Comparison of ENCODE assay signal across 19 mouse cellular contexts in the genomic region with DNA sequence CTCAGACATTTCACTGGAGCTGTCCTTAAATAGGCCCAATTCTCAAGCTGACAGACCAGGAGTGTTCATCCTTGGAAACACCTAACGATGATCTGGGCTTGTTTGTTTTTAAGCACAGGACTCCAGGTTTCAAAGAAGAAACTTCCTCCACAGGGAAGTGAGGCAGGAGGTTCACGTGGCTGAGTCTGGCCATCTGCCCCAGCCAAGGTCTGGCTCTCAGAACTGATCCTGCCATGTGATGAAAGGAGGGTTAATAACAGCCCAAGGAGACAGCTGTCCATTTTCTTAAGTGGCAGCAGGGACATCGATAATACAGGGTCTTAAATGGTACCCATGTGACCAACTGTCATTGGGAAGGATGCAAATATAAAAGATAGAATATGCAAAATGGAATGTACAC. TPM values are rescaled to one million over a fixed set of nuclear protein-coding genes. Genes with fewer than 3 reads are reported as not detected.
DNase-seq lines count a peak whose midpoint lies in the region; ATAC-seq lines count a peak whose summit lies in the region.
"Had no signal": no experiment of that assay in that cellular context is flagged by ENCODE, and none has a peak within 500 bp of the region (broad histone marks: within the 10 kb centered on the region; RNA-seq: fewer than 3 reads in every experiment).

No protein-coding gene starts in this region.

- H3K4me1 ChIP-seq in neural tube, embryonic 11.5 days (ENCODE audit: control insufficient read depth, insufficient read depth, low read length): peaks cover 20% of the 10 kb centered on the region
- peaks cover 23% of the 10 kb centered on the region for H3K4me1 ChIP-seq in neural tube, embryonic 15.5 days

- no peak overlapping the region for H3K9ac ChIP-seq in neural tube, embryonic 11.5 days (ENCODE audit: low read length)
- H3K9ac ChIP-seq in neural tube, embryonic 15.5 days (replicated peaks): no peak overlapping the region
- H3K9ac ChIP-seq: embryonic facial prominence, embryonic 13.5 days; embryonic facial prominence, embryonic 15.5 days; forebrain, embryonic 12.5 days had no signal

- no peak overlapping the region for H3K4me3 ChIP-seq in neural tube, embryonic 11.5 days (ENCODE audit: low read depth, low read length)
- H3K4me3 ChIP-seq in neural tube, embryonic 15.5 days (replicated peaks): no peak overlapping the region
- H3K4me3 ChIP-seq: embryonic facial prominence, embryonic 13.5 days; embryonic facial prominence, embryonic 15.5 days; erythroblast, embryonic 14.5 days; forebrain, embryonic 10.5 days; forebrain, embryonic 12.5 days had no signal

- peaks cover 13% of the 10 kb centered on the region for H3K36me3 ChIP-seq in neural tube, embryonic 11.5 days (ENCODE audit: control insufficient read depth, insufficient read depth, low read length)
- peaks cover 46% of the 10 kb centered on the region for H3K36me3 ChIP-seq in neural tube, embryonic 15.5 days

- no peak for ATAC-seq in neural tube, embryonic 11.5 days (ENCODE audit: insufficient read depth, low FRiP score, low TSS enrichment)
- no peak for ATAC-seq in neural tube, embryonic 15.5 days (ENCODE audit: low FRiP score)
- ATAC-seq: forebrain, embryonic 14.5 days; forebrain, embryonic 16.5 days had no signal

- 0 out of 2 replicates have a peak overlapping the region, but pooled peaks have one; percentile 34 for H3K27ac ChIP-seq in neural tube, embryonic 11.5 days (ENCODE audit: low read depth, low read length)
- H3K27ac ChIP-seq in neural tube, embryonic 15.5 days (replicated peaks): no peak overlapping the region
- H3K27ac ChIP-seq: embryonic facial prominence, embryonic 13.5 days; embryonic facial prominence, embryonic 15.5 days; forebrain, embryonic 10.5 days; forebrain, embryonic 12.5 days had no signal

- H3K4me2 ChIP-seq in neural tube, embryonic 11.5 days (ENCODE audit: low read depth): no peak overlapping the region
- H3K4me2 ChIP-seq in neural tube, embryonic 15.5 days: no peak overlapping the region
- H3K4me2 ChIP-seq: embryonic facial prominence, embryonic 13.5 days; embryonic facial prominence, embryonic 15.5 days; forebrain, embryonic 12.5 days had no signal

- H3K27me3 ChIP-seq in neural tube, embryonic 11.5 days (ENCODE audit: control insufficient read depth, insufficient read depth, low read length): peaks cover 35% of the 10 kb centered on the region
- peaks cover 54% of the 10 kb centered on the region for H3K27me3 ChIP-seq in neural tube, embryonic 15.5 days (replicated peaks)

- H3K9me3 ChIP-seq in neural tube, embryonic 11.5 days (ENCODE audit: control insufficient read depth, low read length): no peaks in the 10 kb centered on the region
- no peaks in the 10 kb centered on the region for H3K9me3 ChIP-seq in neural tube, embryonic 15.5 days (replicated peaks)
- H3K9me3 ChIP-seq: embryonic facial prominence, embryonic 13.5 days; embryonic facial prominence, embryonic 15.5 days; forebrain, embryonic 10.5 days; forebrain, embryonic 12.5 days had no signal

- WGBS in neural tube, embryonic 11.5 days: 70% methylated on average over 3 of the region's 3 CpGs
- 64% methylated on average over 3 of the region's 3 CpGs for WGBS in neural tube, embryonic 15.5 days

- DNase-seq in cerebellum, postnatal 14 days: peak; percentile 52 to 54
- no peak for DNase-seq in cerebellum, adult 9-10 months
- no peak for DNase-seq in neural tube, embryonic 11.5 days (ENCODE audit: low spot score)
- DNase-seq: adrenal gland, adult 2 months; adrenal gland, postnatal 10 days; adrenal gland, postnatal 25 days; cerebellum, adult 11 months; cerebellum, adult 18-20 months; cerebellum, adult 8-10 months; embryo, embryonic 11 days had no signal

RNA-seq across cellular contexts. Expression of a gene that starts 1.5 kb away (rescaled TPM):
- 19.6 and 25.3 TPM in 2 replicates for polyA plus RNA-seq in neural tube, embryonic 11.5 days (2014; fragmentation: Nextera tagmentation; extraction: Ambion mirVana)
- polyA plus RNA-seq in neural tube, embryonic 15.5 days (2015; fragmentation: Nextera tagmentation; extraction: Ambion mirVana): 6.9 and 8.5 TPM in 2 replicates
- polyA plus RNA-seq: C2C12; erythroblast, embryonic 14.5 days; forebrain, embryonic 12.5 days; forebrain, embryonic 14.5 days; forebrain, embryonic 16.5 days had no signal

RNA-seq across cellular contexts. Expression of a gene that starts 27.8 kb away (rescaled TPM):
- 17.3 and 18.9 TPM in 2 replicates for polyA plus RNA-seq in neural tube, embryonic 11.5 days (2014; fragmentation: Nextera tagmentation; extraction: Ambion mirVana)
- polyA plus RNA-seq in neural tube, embryonic 15.5 days (2015; fragmentation: Nextera tagmentation; extraction: Ambion mirVana): 14.7 and 18.2 TPM in 2 replicates

Comparison
In these comparisons a context has a peak if more than half of its experiments do, and no peak if none do; other contexts are left out.
1. DNase-seq: peak in cerebellum, postnatal 14 days (2 of 2); none in cerebellum, adult 9-10 months (single experiment) and neural tube, embryonic 11.5 days (single experiment).